Mouse (Mus musculus) limb, embryonic 10.5 days (tissue): ENCODE data around the gene Rgs9. TPM values are rescaled to one million over a fixed set of nuclear protein-coding genes. Genes with fewer than 3 reads are reported as not detected.
A peak's percentile ranks its signal among the peaks of the same experiment; 100 is the strongest.

Experiments used
- DNase-seq: peaks from one replicate; pipeline ENCODE4 v3.0.0-alpha.2; 2017; ENCODE audit warnings: low spot score
- H3K27ac ChIP-seq: fragments of 300-500 bp; sonication (generic); 2 replicates; pipeline ENCODE4 v1.5.1; 2016; ENCODE audit warnings: mild to moderate bottlenecking
- H3K27me3 ChIP-seq: fragments of 300-500 bp; sonication (generic); 2 replicates; pipeline ENCODE4 v1.6.1; 2016; ENCODE audit warnings: low read depth, mild to moderate bottlenecking; ENCODE audit not compliant: poor library complexity, severe bottlenecking
- H3K36me3 ChIP-seq: fragments of 300-500 bp; sonication (generic); 2 replicates; pipeline ENCODE4 v1.6.1; 2016; ENCODE audit warnings: mild to moderate bottlenecking, moderate library complexity
- H3K4me1 ChIP-seq: fragments of 300-500 bp; sonication (generic); 2 replicates; pipeline ENCODE4 v1.6.1; 2016
- H3K4me3 ChIP-seq: fragments of 300-500 bp; sonication (generic); 2 replicates; pipeline ENCODE4 v1.5.1; 2016; ENCODE audit warnings: mild to moderate bottlenecking, moderate library complexity
- H3K9me3 ChIP-seq: fragments of 300-500 bp; sonication (generic); replicated peaks from 2 replicates; pipeline ENCODE4 v1.6.1; 2016; ENCODE audit warnings: mild to moderate bottlenecking
- WGBS: fragments of 180-500 bp; shearing (Covaris S2); methylation state at CpG from one replicate; pipeline ENCODE4 v1.1.7; 2016; 5-methylcytosine and 5-hydroxymethylcytosine counted together
- polyA plus RNA-seq: library from polyadenylated mRNA; unstranded; fragments of >200 nt; fragmentation: Nextera tagmentation; extraction: Ambion mirVana; gene quantifications from 2 replicates; pipeline ENCODE4 v1.2.1, GENCODE M21; 2016

Rgs9 gene
- polyA plus RNA-seq, 1 experiment from 2014 or later: 4.2 TPM

DNA sequence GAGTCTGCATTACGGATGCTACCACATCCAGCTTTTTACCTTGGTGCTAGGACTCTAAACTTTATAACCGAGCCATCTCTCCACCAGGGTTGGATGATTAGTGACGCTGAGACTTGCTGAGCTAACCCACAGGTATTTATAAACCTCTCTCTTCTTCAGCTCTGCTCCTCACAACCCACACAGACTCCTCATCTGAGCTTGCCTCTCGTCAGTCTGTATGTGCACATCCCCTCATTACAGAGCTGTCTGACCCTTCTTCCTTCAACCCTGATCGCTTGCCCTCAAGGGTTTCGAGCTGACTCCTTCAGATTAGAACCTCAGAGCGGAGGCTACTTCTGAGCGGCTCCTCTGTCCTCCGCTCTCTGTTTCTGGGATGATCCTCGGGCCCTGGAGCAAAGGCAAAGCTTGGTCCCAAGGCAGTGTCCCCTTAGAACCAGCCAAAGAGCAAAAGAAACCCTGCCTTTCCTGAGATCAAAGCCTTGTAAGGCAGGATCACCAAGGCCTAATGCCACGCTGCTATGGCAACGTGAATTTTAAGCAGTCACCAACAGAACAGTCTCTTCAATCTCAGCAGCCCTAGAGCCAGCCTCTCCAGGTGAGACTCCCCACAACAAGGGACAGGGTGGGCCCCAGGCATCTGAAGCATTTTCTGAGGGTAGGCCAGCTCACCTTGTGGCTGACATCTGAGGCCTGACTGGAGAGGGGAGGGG is 79.9 kb downstream of the Rgs9 start:
- Histone ChIP-seq H3K36me3 (no peaks in the 10 kb centered on the region), H3K27ac (no peak overlapping the region), H3K4me1 (peaks cover 14% of the 10 kb centered on the region), H3K4me3 (no peak overlapping the region), H3K9me3 (no peaks in the 10 kb centered on the region), H3K27me3 (peaks cover 8% of the 10 kb centered on the region; the same call in 1 of the 2 replicates)
- no peak for DNase-seq
- WGBS: 40% methylated on average over 12 of the region's 12 CpGs

DNA sequence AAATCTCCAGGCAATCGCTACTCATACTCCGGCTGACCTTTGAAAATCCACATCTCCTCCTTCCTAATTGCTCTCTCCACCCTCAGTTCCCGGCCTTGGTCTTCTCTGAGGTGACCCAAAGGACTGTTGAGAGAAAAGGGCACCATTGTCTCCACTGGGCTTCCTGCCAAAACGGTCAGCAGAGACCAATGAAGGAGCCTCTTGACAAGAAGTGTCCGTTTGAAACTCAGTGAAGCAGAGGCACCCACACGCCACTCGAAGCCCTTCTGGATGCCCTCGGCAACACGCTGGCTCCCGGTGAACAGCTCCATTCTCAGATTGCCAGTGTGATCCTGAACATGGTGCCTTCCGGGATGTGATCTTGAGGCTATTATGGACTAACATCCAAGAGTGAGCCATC is 87.2 kb downstream of the Rgs9 start:
- Histone ChIP-seq H3K4me3 (no peak overlapping the region), H3K4me1 (no peaks in the 10 kb centered on the region), H3K36me3 (no peaks in the 10 kb centered on the region), H3K27me3 (no peaks in the 10 kb centered on the region), H3K27ac (no peak overlapping the region), H3K9me3 (no peaks in the 10 kb centered on the region)
- 69% methylated on average over 11 of the region's 11 CpGs for WGBS
- no peak for DNase-seq

DNA sequence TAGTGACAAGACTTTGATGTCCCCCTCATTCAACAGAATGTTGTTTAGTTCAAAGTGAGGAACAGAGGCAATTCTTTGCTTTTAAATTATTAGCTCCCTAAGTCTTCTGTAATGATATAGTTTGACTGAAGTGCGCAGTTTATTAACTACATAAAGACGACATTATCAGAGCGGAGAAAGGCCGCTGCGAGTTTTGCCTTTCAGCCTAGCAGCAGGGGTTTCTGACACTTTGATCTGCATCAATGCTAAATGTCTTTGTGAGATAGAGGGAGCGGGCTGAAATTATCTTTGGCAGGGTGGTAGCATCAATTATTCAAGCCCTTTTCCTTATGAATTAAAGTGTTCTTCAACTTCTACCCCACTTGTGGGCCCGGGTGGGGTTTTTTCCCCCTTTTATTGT is 87.6 kb downstream of the Rgs9 start:
- no peak overlapping the region for H3K4me3 ChIP-seq
- no peaks in the 10 kb centered on the region for H3K27me3 ChIP-seq
- no peaks in the 10 kb centered on the region for H3K9me3 ChIP-seq
- no peaks in the 10 kb centered on the region for H3K4me1 ChIP-seq
- no peak overlapping the region for H3K27ac ChIP-seq
- no peaks in the 10 kb centered on the region for H3K36me3 ChIP-seq
- WGBS: 50% methylated on average over 7 of the region's 7 CpGs
- no peak for DNase-seq

DNA sequence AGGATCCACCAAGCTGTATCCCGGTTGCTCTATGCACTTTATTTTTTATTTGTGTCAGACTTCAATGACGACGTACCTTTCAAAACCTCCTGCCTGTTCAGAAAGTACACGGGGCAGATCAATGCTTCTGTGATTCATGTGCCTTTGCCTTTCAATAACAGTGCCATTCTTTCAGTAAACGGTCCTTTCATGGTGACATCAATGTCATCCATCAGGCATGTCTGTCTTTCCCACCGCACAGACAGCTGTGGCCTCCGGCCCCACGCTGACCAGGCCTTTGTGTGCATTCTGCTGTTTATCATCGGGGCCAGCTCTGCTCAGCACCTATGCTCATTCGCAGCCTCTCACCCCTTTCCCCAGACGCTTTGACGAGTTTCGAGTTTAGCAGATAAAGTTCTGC is 91.2 kb downstream of the Rgs9 start:
- no peaks in the 10 kb centered on the region for H3K9me3 ChIP-seq
- no peak overlapping the region for H3K27ac ChIP-seq
- H3K27me3 ChIP-seq: no peaks in the 10 kb centered on the region
- no peak overlapping the region for H3K4me3 ChIP-seq
- H3K36me3 ChIP-seq: no peaks in the 10 kb centered on the region
- WGBS: 33% methylated on average over 13 of the region's 13 CpGs
- DNase-seq: no peak
- no peaks in the 10 kb centered on the region for H3K4me1 ChIP-seq

DNA sequence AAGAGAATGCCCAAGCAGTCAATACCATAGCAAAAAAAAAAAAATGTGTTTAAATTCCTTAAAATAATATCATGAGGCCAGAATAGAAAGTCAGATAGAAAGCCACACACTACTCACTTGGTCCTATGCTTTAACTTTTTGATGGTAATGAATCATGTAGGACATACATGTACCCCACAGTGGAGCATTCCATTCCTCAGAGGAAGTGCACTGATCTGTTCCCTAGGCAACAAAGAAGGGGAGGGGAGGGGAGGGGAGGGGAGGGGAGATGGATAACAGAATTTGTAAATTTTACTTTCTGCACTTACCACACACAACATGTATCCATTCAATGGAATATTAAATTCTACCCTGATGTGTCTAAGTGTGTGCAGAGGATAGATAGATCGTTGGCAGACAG is 91.9 kb downstream of the Rgs9 start:
- no peak overlapping the region for H3K4me3 ChIP-seq

DNA sequence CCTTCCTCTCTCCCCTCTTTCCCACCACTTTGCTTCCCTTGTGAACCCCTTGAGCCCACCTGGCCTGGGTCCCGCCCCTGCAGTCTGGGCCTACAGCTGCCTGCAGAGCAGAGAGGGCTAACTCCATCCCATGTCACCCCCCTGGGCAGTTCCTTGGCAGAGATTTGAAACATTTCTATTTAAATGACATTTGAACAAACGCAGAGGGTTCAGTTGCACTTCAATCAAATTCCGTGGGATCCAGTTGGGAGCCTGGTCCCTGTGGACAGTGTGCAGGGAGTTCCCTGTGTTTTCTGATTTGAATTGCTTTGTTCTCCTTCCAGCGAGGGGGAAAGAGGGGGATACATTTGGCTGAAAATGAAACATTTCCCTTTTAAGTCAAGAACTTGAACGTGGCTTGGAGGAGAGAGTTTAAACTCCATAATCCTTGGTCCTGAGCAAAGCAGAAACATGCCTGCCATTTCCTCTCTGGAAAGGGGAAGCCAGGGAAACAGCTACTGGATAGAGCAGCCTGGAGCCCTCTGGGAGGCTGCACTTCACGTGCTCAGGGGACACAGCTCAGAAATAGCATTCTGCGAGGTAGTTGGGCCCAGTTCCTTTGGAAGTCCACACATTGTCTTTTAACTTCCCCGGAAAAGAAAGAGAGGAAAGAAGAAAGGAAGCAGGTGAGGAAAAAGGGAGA is 98.2 kb downstream of the Rgs9 start:
- Histone ChIP-seq H3K4me3 (no peak overlapping the region), H3K27ac (no peak overlapping the region), H3K4me1 (peaks cover 8% of the 10 kb centered on the region; the same call in 1 of the 2 replicates), H3K9me3 (no peaks in the 10 kb centered on the region), H3K36me3 (no peaks in the 10 kb centered on the region), H3K27me3 (no peaks in the 10 kb centered on the region)
- WGBS: 52% methylated on average over 8 of the region's 8 CpGs
- no peak for DNase-seq

More for the DNA sequence above, 91.9 kb downstream of the Rgs9 start:
- H3K27me3 ChIP-seq: no peaks in the 10 kb centered on the region
- no peaks in the 10 kb centered on the region for H3K4me1 ChIP-seq
- DNase-seq: no peak
- no peaks in the 10 kb centered on the region for H3K36me3 ChIP-seq
- no peak overlapping the region for H3K27ac ChIP-seq
- H3K9me3 ChIP-seq: no peaks in the 10 kb centered on the region
- 92% methylated on average over 1 of the region's 1 CpGs for WGBS

DNA sequence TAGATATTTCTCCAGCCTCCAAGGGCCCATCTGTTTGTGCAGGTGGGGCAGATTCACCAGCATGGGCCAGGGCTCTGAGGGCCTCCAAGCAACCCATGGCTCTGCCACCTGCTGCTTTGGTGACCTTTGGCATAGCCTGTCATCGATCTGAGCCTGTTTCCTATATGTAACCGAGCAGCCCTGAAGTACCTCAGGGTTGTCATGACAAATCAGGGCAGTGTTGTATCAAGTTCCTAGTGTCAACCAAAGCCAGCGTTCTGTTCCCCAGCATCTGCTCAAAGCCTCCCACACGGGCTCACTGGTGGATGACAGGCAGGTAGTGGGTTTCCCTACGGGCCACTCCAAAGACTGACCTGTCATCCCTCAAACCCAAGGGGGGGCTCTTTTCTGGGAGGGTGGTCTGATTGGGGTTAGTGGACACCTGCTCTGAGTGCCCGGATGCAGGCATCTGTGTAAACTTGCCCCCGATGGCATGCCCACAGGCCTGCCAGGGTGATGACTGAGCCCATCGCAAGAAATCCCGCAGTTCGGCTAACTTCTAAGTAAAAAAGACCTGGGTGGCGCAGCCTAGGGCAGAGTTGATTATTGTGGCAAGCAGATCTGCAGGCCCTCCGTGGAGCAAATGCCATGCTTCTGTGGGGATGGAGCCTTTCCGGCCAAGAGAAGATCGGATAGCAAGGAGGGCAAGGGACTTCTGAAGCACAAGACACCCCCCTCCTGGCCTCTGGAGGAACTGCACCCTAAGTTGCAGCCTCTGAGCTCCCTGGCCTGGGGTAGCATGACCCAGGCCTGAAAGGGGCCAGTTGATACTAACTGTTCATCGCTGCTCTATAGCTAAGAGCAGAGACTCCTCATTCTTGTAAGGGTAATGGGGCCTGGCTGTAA is 105.0 kb downstream of the Rgs9 start:
- Histone ChIP-seq H3K4me3 (no peak overlapping the region), H3K9me3 (no peaks in the 10 kb centered on the region), H3K36me3 (no peaks in the 10 kb centered on the region), H3K27me3 (no peaks in the 10 kb centered on the region), H3K27ac (no peak overlapping the region; the same call in 1 of the 2 replicates), H3K4me1 (peaks cover 11% of the 10 kb centered on the region)
- WGBS: 48% methylated on average over 15 of the region's 15 CpGs
- peak; percentile 87 for DNase-seq

DNA sequence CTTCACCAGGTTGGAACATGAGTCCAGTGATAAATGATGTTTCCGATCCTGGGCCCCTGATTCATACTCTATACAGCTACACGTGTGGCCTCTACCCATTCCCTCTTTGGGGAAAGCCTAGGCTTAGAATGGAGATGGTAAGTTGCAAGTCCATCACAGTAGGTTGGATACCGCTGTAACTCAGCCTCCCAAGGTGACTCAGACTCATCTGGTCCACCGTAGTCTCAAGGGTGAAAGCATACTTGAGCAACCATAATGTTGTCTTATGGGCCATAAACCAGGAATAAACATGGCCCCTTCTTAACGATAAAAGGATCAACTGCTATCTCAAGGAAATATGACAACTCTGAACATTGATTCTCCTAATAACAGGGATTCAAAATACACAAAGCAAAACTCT is 109.7 kb downstream of the Rgs9 start:
- WGBS: 94% methylated on average over 5 of the region's 5 CpGs
- Histone ChIP-seq H3K9me3 (no peaks in the 10 kb centered on the region), H3K27me3 (no peaks in the 10 kb centered on the region), H3K36me3 (no peaks in the 10 kb centered on the region), H3K27ac (no peak overlapping the region), H3K4me3 (no peak overlapping the region), H3K4me1 (peaks cover 8% of the 10 kb centered on the region)
- DNase-seq: no peak

DNA sequence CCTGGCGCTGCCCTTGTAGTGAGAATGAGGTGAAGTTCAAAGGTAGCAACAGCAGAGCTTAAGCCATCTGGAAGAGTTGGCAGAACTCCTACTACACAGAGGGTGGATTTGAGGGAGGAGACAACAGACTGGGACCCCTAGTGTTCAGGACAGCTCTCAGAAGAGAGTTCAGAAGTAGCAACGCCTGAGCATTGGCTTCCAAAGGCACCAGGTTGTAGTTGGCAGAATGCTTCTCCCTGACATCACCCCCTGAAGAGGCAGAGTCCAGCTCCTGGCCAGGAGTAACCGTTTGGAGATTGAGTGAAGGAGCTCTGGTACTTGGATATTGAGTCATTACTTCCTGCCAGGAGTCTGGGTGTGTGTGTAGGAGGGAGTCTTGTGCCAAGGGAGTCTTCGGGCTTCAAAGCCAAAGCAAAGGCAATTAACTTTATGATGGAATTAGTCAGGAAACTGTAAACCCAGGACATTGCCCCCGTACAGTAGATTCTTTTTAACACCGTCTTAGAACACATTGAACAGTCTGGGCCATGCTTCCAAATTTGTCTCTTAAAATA is 110.2 kb downstream of the Rgs9 start:
- no peak for DNase-seq
- Histone ChIP-seq H3K36me3 (no peaks in the 10 kb centered on the region), H3K4me1 (peaks cover 2% of the 10 kb centered on the region), H3K4me3 (no peak overlapping the region), H3K27ac (no peak overlapping the region), H3K27me3 (no peaks in the 10 kb centered on the region), H3K9me3 (no peaks in the 10 kb centered on the region)
- 68% methylated on average over 6 of the region's 6 CpGs for WGBS

DNA sequence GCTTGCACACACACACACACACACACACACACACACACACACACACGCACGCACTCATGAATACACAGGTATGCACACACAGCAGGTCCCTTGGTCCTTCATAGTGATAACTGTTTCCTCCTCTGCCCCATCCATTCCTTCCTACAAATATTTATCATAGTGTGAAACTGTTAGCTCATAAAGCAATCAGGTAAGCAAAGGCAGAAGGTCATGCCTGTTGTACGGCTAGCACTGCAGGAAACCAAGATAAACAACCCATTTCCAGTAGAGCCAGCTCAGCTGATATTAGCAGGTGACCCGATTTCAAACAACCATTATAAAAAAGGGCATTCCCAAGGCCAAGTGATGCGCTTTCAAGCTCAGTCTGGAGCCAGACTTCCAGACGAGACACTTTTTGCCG is 116.8 kb downstream of the Rgs9 start:
- Histone ChIP-seq H3K27ac (no peak overlapping the region), H3K9me3 (no peaks in the 10 kb centered on the region), H3K36me3 (no peaks in the 10 kb centered on the region), H3K27me3 (no peaks in the 10 kb centered on the region), H3K4me3 (no peak overlapping the region), H3K4me1 (peaks cover 9% of the 10 kb centered on the region)
- WGBS: 81% methylated on average over 7 of the region's 7 CpGs
- DNase-seq: no peak

DNA sequence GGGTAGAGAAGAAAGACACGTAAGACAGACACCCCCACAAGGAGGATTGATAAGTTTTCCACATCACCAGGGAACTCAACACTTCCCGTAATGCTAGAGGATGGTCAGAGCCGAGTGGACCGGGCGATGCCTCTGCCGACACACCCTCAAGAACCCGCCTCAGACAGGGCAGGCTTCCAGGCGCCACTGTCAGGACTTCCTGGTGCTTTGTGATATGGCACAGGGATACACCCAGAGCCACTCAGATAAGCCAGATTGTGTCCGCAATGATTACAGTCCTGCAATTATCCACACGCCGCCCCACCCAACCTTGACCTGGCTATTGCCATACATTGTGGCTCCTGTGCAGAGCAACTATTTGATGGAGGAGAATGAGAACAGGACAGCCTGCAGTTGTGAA is 117.6 kb downstream of the Rgs9 start:
- no peak overlapping the region for H3K4me3 ChIP-seq
- peaks cover 9% of the 10 kb centered on the region for H3K4me1 ChIP-seq
- no peaks in the 10 kb centered on the region for H3K27me3 ChIP-seq
- 88% methylated on average over 11 of the region's 11 CpGs for WGBS
- no peaks in the 10 kb centered on the region for H3K36me3 ChIP-seq
- H3K27ac ChIP-seq: no peak overlapping the region
- no peaks in the 10 kb centered on the region for H3K9me3 ChIP-seq
- DNase-seq: no peak

DNA sequence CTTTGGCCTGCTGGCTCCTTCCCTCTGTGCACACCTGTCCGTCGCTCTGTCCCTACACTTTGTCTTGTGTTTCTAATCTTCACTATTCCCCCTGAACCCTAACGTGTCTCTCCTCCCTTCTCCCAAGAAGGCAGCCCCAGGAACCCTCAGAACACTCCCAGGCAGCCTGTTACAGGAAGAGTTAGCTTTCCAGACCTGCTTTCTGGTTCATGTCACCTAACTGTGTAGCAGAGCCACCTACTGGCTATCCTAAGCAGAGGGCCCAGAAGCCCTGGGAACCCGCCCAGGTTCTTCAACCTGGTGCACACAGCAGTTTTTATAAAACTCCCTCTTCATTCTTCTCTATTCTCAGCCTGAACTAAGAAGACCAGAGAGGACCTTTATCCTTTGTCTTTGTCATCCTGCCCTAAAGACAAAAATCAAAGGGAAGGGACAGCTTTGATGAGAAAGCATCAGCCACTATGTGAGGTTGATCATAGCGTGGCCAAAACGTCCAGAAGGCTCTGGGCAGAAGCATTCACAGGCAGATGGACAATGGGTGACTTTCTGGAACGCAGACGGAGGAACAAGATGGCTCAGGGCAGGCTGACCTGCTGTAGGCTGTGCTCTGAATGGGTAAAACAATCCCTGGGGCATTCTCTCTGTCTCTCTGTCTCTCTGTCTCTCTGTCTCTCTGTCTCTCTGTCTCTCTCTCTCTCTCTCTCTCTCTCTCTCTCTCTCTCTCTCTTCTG is 119.0 kb downstream of the Rgs9 start:
- peak; percentile 41 for DNase-seq
- peaks cover 9% of the 10 kb centered on the region for H3K4me1 ChIP-seq
- H3K27me3 ChIP-seq: no peaks in the 10 kb centered on the region
- WGBS: 55% methylated on average over 8 of the region's 8 CpGs
- no peaks in the 10 kb centered on the region for H3K9me3 ChIP-seq
- no peak overlapping the region for H3K4me3 ChIP-seq
- no peak overlapping the region for H3K27ac ChIP-seq
- no peaks in the 10 kb centered on the region for H3K36me3 ChIP-seq
